Mouse (Mus musculus) spleen, postnatal 10 days (tissue): ENCODE data around the gene Asb14.
"Not testable (repeated sequence)": the region's sequence is repeated elsewhere in the genome, so short reads cannot be mapped to it uniquely, and the experiment has no call there.

Source experiments
- DNase-seq, 2 experiments: peaks; one replicate each; pipeline ENCODE4 v3.0.0; 2021 to 2022; ENCODE audit warnings: low spot score in 2 of 2

Gene Asb14

DNA sequence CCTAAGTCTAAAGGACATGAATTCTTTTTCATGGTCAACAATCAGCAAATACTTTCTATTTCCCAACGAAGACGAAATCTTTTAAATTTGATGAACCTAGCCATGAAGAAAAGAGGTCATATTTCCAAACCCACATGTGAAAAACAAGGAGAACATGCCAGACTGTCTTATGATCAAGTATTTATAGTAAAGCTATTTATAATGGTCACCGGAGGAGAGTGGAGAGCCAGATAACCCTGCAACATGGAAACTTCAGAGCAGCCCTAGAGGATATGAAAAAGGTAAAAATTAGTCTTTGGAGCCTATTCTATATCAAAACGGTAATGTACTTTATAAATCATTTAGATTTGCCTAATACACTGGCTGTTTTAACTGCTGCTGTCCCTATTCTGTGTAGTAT lies at the start of gene Asb14:
TSS of gene Asb14 (plus strand) at position 166 of the 400 bp plus-strand sequence.
- no peak for DNase-seq

DNA sequence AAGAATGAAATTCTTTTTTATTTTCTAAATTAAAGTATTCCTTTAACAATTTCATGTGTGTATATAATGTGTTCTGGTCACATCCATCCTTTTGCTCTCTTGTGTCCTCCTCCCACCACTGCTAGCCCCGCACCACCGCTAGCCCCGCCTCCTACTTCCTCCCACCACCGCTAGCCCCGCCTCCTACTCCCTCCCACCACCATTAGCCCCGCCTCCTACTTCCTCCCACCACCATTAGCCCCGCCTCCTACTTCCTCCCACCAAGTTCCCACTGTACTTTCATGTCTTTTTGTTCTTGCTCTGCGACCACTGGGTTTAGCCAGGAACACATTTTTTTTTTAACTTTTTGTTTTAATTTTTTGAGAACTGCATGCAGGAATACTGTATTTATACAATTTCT lies 41.3 kb upstream of the Asb14 start:
- peak in 1 of 2 experiments; percentile 56 for DNase-seq

- DNase-seq: no peak
Observed at GRCm38 (mm10) chr14:26854066-26854465, 40.3 kb upstream of the Asb14 start.

GRCm38 (mm10) chr14:26858364-26858763 lies 36.0 kb upstream of the Asb14 start:
- DNase-seq: peak in 1 of 2 experiments; percentile 32

DNA sequence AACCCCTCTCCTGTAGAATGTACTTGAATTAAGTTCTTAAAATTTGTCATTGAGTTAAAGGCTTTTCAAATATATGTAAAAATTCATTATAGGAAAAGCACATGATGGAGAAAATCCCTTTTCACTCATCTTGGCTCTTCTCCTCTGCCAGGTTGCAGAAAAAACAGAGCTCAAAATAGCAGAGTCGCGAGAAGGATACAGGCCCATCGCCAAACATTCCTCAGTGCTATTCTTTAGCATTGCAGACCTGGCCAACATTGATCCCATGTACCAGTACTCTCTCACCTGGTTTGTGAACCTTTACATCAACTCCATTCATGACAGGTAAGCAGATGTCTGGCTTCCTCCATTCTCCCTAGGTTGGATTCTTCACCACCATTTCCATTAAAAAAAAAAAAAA lies 35.3 kb upstream of the Asb14 start:
- no peak for DNase-seq

DNA sequence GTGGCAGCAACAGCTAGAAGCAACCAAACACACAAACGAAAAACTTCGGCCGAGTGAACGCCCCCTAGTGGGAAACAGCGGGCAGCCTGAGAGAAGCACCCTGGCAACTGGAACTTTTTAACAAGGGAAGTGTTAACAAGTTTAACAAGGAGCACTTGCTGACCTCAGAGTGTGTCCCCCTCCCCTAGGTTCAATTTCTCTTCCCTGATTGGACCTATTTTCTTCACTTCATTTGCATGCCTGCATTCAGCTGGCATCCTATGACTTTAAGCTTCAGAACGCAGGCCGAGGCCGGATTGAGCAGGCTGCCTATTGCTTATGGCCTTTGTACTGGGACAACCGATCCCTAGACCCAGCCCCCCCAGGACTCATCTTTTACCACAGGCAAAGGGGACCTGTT lies 27.0 kb upstream of the Asb14 start:
- no peak for DNase-seq

- DNase-seq: no peak
Observed at GRCm38 (mm10) chr14:26868299-26868698, 26.1 kb upstream of the Asb14 start.

DNA sequence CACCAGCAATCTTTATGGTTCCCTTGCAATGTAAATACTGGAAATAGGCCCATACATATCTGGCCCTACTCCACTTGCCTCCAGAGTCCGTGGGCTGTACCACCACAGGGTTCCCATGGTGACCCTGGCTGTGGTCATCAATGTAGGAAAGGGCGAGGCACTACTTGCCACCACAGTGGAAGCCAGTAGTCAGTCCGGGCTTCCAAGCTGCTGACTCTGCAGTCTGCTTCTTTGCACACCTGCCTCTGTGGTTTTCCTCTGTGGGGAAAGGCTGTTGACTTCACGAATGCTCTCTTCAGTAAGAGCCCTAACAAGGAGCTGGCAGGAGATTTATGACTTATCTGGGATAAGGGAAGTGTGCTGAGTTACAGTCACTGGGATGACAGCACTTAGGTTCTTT lies 15.6 kb upstream of the Asb14 start:
- no peak for DNase-seq

GRCm38 (mm10) chr14:26879976-26880375 lies 14.4 kb upstream of the Asb14 start:
- DNase-seq: no peak

DNA sequence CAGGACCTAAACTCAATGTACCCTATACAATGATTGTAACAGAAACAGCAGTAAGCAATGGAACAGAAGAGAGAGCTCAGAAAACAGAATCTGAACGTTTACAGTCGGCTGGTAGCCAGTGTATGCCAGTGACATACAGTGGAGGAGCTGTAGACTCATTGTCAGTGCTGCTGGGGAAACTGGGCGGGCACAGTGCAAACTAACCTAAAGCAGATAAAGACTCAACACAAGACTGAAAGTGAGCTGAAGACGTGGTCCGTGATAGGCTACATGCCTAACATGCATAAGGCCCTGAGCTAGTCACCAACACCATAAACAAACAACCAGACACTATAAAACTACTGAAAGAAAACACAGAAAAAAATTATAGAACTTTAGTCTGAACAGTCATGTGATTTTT lies 12.7 kb upstream of the Asb14 start:
- DNase-seq: no peak

- no peak for DNase-seq
Observed at GRCm38 (mm10) chr14:26887244-26887643, 7.1 kb upstream of the Asb14 start.

DNA sequence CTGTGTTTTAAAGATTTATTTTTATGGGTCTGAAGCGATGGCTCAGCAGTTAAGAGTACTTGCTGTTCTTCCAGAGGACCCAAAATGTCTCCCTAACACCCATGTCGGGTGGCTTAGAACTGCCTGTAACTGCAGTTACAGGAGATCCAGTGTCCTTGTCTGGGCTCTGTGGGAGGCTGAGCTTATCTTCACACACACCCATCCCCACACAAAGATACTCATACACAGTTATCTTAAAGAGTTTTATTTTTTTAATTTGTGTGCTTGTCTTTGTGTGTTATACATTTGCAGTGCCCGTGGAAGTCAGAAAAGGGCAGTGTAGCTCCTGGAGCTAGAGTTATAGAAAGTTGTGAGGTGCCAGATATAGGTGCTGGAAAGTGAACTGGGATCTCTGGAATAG lies 3.6 kb upstream of the Asb14 start:
- DNase-seq: no peak

DNA sequence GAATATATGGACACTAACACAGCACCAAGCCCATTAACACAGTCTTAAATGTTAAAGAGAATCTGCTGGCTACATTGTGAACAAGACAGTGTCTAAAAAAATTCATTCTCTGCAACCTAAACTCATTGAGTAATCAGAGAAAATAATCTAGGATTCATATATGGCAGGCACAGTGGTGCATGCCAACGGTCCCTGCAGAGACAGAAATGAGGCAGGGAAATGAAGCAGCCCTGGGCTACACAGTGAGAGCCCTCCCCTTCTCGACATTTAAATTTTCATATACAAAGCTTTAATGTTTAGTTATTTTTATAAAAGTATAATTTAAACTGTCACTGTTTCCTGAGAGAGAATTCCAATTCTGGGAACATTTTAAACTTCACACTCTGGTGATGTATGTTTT lies 5.1 kb downstream of the Asb14 start:
- DNase-seq: no peak

DNA sequence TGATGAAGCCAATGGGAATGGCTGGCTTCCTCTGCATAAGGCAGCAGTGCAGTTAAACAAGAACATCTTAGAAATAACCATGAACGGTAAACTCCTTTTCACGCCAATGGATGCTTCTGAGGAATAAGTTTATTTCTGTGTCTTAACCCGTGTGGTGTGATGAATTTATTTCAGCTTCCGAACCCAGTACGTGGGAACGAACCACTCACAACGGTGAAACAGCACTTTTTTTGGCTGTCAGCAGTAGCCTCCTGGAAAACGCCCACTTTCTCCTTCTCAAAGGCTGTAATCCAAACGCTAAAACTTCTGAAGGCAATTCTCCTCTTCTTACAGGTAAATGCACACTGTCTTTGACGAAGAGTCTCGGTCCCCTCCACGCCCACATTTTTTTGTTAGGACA lies 6.5 kb downstream of the Asb14 start:
- DNase-seq: no peak

- DNase-seq: no peak
Observed at GRCm38 (mm10) chr14:26907401-26907800, 13.0 kb downstream of the Asb14 start.

DNA sequence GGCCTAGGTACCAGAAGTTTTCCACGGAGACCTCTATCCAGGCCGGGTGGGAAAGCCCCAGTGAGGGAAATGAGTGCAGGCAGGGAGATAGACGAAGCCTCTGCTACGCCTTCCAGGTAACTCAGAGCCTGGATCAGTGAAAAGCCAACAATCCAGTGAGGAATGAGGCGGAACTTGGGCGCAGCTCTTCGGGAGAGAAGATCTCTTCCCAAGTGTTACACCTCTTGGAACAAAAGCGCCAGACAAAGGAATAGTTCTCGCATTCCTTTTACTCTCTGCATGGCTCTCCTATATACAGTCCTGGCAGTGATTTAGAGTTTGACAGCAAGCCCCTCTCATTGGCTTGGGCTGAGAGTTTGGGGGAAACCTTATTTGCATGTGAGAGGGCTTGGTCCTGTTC lies 16.1 kb downstream of the Asb14 start:
- not testable (repeated sequence) for DNase-seq

DNA sequence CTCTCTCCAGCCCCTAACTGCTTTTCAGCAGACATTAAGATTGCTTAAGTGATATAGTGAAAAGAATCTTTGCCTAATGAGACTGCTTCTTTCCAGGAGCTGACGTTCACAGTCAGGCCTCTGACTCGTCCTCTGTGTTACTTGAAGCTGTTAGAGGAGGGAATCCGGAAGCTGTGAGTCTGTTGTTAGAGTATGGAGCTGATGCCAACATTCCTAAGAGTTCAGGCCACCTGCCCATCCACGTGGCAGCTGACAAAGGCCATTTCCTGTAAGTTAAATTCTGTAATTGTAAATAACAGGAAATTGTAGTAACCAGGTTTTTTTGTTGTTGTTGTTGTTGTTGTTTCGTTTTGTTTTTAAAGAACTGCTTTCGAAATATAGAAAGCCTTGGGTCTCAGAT lies 16.8 kb downstream of the Asb14 start:
- DNase-seq: no peak

GRCm38 (mm10) chr14:26911826-26912225 lies 17.5 kb downstream of the Asb14 start:
- no peak for DNase-seq

DNA sequence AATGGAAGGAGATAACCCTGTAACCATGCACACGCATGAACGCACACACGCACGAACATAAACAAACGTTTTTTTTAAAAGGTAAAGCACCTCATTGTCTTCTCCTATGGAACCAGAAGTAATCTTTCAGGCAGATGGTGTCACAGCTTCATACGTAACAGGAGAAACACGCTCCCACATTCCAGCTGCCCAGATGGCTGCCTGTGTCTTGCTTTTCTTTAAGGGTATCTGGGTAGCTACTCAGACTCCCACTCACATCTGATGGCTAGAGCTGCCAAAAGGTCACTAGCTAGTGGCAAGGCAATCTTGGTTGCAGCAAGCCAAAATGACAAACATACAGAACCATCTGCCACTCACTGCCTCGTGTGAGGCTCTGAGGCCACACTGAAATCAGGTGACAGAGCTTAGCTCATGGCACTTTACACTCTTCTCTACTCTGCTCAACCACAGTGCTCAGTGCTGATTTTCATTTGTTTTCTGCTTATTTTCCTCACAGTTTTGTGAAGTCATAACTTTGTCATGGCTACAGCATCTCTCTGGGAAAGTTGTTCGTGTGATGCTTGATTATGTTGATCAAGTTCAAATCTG lies 19.4 kb downstream of the Asb14 start:
- DNase-seq: no peak

DNA sequence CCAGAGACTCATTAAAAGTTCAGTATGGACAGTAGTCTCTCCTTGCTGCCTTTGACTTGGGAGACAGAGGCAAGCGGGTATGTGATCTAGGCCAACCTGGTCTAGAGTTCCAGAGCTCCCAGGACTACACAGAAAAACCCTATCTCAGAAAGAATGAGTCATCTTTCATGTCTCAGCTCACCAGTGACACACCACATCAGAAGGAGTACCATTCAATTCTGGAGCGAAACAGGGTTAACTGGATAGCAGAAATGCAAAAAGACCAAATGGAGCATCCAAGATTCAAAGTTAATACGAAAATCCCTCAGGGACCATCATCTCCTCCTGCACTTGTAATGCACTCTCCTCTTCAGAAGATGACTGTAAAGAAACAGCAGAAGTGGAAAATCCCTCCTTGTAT lies 25.0 kb downstream of the Asb14 start:
- DNase-seq: no peak

DNA sequence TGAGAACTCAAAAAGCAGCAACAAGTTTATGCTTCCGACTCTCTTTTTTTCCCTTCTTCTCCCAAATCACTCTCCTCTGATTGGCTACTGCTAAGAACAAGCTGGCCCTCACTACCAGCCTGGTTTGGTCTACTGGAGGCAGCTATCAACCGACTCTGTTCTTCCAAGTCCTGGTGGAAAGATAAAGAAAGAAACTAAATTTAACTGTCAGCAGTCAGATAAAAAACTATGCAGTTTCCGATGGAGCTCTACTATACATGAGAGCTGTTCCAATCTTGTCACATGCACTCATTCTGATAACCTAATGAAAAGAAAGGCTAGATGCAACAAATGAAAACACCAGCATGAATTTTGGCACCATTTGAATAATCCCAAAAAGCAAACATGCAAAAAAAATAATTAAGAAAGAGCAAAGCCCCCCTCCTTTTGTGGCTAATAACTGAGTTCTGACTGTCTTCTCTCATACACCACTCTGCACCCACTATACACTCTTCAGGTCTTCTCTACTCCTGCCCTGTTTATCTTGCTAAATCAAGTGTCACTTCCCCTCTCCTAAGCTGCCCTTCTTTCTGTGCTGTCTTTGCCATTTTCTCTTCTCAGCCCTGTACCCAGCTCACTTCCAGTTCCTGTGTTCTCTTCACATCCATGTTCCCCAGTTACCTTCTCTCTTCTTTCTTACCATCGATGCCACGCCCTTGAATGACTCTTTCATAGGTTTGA lies 29.5 kb downstream of the Asb14 start:
- no peak for DNase-seq

DNA sequence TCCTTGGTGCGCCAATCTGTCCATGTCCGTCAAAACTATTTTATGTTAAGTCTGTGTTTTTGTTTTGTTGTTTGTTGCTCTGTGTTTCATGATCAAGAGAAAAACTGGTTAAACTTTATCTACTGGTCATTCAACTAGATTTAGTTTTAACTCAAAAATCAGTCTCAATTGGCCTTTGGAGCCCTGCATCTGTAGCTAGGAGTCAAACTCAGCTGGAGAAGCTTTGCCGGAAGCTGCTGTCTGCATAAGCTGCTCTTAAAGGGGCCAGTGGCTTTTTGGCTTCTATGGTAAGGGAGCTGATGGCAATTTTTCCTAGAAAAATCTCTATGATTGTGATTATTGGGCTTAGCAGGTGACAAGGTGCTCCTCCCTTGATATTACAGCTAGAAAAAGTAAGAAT lies 40.5 kb downstream of the Asb14 start:
- DNase-seq: no peak

DNA sequence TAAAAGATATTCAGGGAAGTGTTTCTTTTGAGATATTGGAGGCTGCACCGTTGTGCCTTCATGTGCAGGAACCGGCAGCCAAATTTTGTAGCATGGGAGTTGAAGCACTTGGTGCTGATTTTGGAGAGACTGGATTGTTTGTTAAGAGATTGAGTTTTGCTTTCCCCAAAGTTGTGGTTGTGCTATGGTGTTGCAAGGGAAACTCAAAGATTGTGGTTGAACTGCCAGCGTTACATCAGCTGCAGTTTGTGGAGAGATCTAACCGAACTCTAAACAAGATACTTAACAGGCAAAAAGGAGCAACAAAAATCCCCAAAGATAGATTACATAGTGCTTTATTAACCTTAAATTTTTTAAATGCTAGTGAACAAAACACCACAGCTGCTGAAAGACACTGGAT lies 41.2 kb downstream of the Asb14 start:
- no peak for DNase-seq

- not testable (repeated sequence) for DNase-seq
Observed at GRCm38 (mm10) chr14:26956139-26956538, 61.8 kb downstream of the Asb14 start.
